Mouse (Mus musculus): ENCODE results near the gene Msh6. TPM values are rescaled to one million over a fixed set of nuclear protein-coding genes. Genes with fewer than 3 reads are reported as not detected.

The Msh6 gene
- polyA plus RNA-seq, 1 experiment from 2014 or later: 9.2 TPM

DNA sequence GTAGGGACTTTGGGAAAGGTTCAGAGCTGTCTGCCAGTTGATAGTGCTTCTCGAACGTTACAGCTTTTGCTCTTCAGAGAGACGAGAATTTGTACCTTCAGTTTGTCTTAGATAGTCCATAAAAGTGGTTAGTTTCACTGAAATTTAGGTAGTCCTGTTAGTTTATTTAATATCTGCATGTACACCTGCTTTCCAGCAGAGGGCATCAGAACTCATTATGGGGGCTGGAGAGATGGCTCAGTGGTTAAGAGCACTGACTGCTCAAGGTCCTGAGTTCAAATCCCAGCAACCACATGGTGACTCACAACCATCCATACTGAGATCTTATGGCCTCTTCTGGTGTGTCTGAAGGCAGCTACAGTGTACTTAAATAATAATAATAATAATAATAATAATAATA is 7.2 kb downstream of the Msh6 start:
- Histone ChIP-seq H3K4me1 (replicated peaks; ENCODE audit: control insufficient read depth, insufficient read depth, low read length) (no peaks in the 10 kb centered on the region), H3K9me3 (ENCODE audit: control insufficient read depth) (no peaks in the 10 kb centered on the region), H3K27ac (ENCODE audit: low read depth, low read length) (no peak overlapping the region), H3K9ac (ENCODE audit: low read depth, low read length) (no peak overlapping the region), H3K36me3 (ENCODE audit: control insufficient read depth, insufficient read depth) (peaks cover 20% of the 10 kb centered on the region; the same call in 1 of the 2 replicates), H3K27me3 (replicated peaks; ENCODE audit: control insufficient read depth, insufficient read depth, low read length) (no peaks in the 10 kb centered on the region), H3K4me3 (ENCODE audit: low read depth, low read length) (no peak overlapping the region), H3K4me2 (replicated peaks; ENCODE audit: low read depth) (no peak overlapping the region)
- no peak for ATAC-seq
- 75% methylated on average over 3 of the region's 3 CpGs for WGBS
- peak; percentile 57 for TF ChIP-seq CTCF (IDR thresholded peaks at IDR 0.05; ENCODE audit: low read depth)

DNA sequence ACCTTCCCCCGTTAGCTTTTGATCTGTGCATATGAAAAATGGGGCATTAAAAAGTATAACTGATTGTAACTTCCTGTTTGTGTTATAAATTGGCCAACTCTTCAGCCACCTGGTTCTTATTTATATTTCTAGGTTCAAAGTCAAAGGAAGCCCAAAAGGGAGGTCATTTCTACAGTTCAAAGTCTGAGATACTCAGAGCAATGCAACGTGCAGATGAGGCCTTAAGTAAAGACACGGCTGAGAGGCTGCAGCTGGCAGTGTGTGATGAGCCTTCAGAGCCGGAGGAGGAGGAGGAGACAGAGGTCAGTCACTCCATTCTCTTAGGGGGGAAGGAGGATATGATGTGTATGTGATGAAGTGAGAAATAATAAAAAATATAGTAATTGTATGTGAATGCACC is 8.5 kb downstream of the Msh6 start:
- ATAC-seq: peak; percentile 82
- Histone ChIP-seq H3K9ac (ENCODE audit: low read depth, low read length) (no peak overlapping the region), H3K27me3 (replicated peaks; ENCODE audit: control insufficient read depth, insufficient read depth, low read length) (no peaks in the 10 kb centered on the region), H3K27ac (ENCODE audit: low read depth, low read length) (no peak overlapping the region), H3K4me2 (replicated peaks; ENCODE audit: low read depth) (no peak overlapping the region), H3K9me3 (ENCODE audit: control insufficient read depth) (no peaks in the 10 kb centered on the region), H3K4me1 (replicated peaks; ENCODE audit: control insufficient read depth, insufficient read depth, low read length) (no peaks in the 10 kb centered on the region), H3K4me3 (ENCODE audit: low read depth, low read length) (no peak overlapping the region), H3K36me3 (ENCODE audit: control insufficient read depth, insufficient read depth) (peaks cover 30% of the 10 kb centered on the region)
- WGBS: 15% methylated on average over 4 of the region's 4 CpGs
- no peak for TF ChIP-seq CTCF (IDR thresholded peaks at IDR 0.05; ENCODE audit: low read depth)

DNA sequence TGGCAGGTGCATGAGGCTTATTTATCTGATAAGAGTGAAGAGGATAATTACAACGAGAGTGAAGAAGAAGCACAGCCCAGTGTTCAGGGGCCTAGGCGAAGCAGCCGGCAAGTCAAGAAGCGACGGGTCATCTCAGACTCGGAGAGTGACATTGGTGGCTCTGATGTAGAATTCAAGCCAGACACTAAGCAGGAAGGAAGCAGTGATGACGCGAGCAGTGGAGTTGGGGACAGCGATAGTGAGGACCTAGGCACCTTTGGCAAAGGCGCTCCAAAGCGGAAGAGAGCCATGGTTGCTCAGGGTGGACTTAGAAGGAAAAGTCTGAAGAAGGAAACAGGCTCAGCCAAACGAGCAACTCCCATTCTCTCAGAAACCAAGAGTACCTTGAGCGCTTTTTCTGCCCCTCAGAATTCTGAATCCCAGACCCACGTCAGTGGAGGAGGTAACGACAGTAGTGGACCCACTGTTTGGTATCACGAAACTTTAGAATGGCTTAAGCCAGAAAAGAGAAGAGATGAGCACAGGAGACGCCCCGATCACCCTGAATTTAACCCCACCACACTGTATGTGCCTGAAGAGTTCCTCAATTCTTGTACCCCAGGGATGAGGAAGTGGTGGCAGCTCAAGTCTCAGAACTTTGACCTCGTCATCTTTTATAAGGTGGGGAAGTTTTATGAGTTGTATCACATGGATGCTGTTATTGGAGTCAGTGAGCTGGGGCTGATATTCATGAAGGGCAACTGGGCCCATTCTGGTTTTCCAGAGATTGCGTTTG is 9.8 kb downstream of the Msh6 start:
- Histone ChIP-seq H3K9me3 (ENCODE audit: control insufficient read depth) (no peaks in the 10 kb centered on the region), H3K27ac (ENCODE audit: low read depth, low read length) (0 out of 2 replicates have a peak overlapping the region, but pooled peaks have one; percentile 28), H3K4me3 (ENCODE audit: low read depth, low read length) (no peak overlapping the region), H3K36me3 (ENCODE audit: control insufficient read depth, insufficient read depth) (peaks cover 32% of the 10 kb centered on the region), H3K27me3 (replicated peaks; ENCODE audit: control insufficient read depth, insufficient read depth, low read length) (no peaks in the 10 kb centered on the region), H3K4me1 (replicated peaks; ENCODE audit: control insufficient read depth, insufficient read depth, low read length) (no peaks in the 10 kb centered on the region), H3K9ac (ENCODE audit: low read depth, low read length) (no peak overlapping the region), H3K4me2 (replicated peaks; ENCODE audit: low read depth) (no peak overlapping the region)
- ATAC-seq: 0 out of 2 replicates have a peak, but pooled peaks have one; percentile 23
- 81% methylated on average over 20 of the region's 20 CpGs for WGBS
- no peak for TF ChIP-seq CTCF (IDR thresholded peaks at IDR 0.05; ENCODE audit: low read depth)

DNA sequence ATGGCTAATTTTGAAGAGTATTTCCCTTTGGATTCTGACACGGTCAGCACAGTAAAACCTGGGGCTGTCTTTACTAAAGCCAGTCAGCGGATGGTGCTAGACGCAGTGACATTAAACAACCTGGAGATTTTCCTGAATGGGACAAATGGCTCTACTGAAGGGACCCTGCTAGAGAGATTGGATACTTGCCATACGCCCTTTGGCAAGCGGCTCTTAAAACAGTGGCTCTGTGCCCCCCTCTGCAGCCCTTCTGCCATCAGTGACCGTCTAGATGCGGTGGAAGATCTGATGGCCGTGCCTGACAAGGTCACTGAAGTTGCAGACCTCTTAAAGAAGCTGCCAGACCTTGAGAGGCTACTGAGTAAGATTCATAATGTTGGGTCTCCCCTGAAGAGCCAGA is 11.1 kb downstream of the Msh6 start:
- Histone ChIP-seq H3K27ac (ENCODE audit: low read depth, low read length) (no peak overlapping the region), H3K4me1 (replicated peaks; ENCODE audit: control insufficient read depth, insufficient read depth, low read length) (no peaks in the 10 kb centered on the region), H3K9ac (ENCODE audit: low read depth, low read length) (no peak overlapping the region), H3K27me3 (replicated peaks; ENCODE audit: control insufficient read depth, insufficient read depth, low read length) (no peaks in the 10 kb centered on the region), H3K4me2 (replicated peaks; ENCODE audit: low read depth) (no peak overlapping the region), H3K9me3 (ENCODE audit: control insufficient read depth) (no peaks in the 10 kb centered on the region), H3K4me3 (ENCODE audit: low read depth, low read length) (no peak overlapping the region), H3K36me3 (ENCODE audit: control insufficient read depth, insufficient read depth) (peaks cover 44% of the 10 kb centered on the region)
- 88% methylated on average over 8 of the region's 8 CpGs for WGBS
- ATAC-seq: no peak
- no peak for TF ChIP-seq CTCF (IDR thresholded peaks at IDR 0.05; ENCODE audit: low read depth)

DNA sequence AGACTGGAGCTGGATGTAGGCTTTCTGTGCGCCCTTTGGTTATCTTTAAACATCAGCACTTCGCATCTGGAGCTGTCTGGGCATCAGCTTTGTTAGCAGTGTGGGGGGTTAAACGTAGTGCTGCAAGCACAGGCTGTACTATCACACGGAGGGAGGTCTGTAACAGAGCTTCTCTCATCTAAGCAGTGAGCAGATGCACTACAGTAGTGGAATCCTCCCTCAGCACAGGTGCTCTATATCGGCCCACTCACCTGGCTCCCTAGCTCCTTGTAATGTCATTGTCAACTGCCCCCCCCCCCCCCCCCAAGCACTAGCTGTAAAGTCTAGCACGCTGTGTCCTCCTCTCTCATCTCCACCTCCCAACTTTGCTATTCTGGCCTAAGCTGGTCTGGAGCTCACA is 12.6 kb downstream of the Msh6 start:
- Histone ChIP-seq H3K36me3 (ENCODE audit: control insufficient read depth, insufficient read depth) (peaks cover 60% of the 10 kb centered on the region), H3K4me3 (ENCODE audit: low read depth, low read length) (no peak overlapping the region), H3K4me1 (replicated peaks; ENCODE audit: control insufficient read depth, insufficient read depth, low read length) (no peaks in the 10 kb centered on the region), H3K9me3 (ENCODE audit: control insufficient read depth) (no peaks in the 10 kb centered on the region), H3K27me3 (replicated peaks; ENCODE audit: control insufficient read depth, insufficient read depth, low read length) (no peaks in the 10 kb centered on the region), H3K27ac (ENCODE audit: low read depth, low read length) (no peak overlapping the region; the same call in 1 of the 2 replicates), H3K9ac (ENCODE audit: low read depth, low read length) (no peak overlapping the region), H3K4me2 (replicated peaks; ENCODE audit: low read depth) (no peak overlapping the region)
- 66% methylated on average over 6 of the region's 6 CpGs for WGBS
- no peak for TF ChIP-seq CTCF (IDR thresholded peaks at IDR 0.05; ENCODE audit: low read depth)
- no peak for ATAC-seq

DNA sequence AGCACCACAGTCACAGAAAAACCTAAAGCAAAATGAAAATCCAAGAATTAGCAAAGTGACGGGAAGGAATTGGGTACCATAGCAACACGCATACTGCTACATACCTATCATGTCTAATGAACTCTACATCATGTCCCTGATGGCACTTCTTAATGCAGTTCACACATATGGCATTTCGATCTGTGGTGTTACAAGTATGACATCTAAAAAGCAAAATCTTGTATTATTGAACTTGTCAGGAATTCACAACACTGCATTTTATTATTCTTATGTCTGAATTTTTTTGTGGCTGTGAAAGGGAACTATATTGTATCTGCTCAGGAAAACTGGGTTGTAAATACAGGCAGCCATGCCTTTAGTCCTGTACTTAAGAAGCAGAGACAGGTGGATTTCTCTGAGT is 17.3 kb downstream of the Msh6 start:
- ATAC-seq: no peak
- 89% methylated on average over 3 of the region's 3 CpGs for WGBS
- no peak overlapping the region for H3K4me3 ChIP-seq (ENCODE audit: low read depth, low read length)
- no peak overlapping the region for H3K9ac ChIP-seq (ENCODE audit: low read depth, low read length)
- no peaks in the 10 kb centered on the region for H3K4me1 ChIP-seq (replicated peaks; ENCODE audit: control insufficient read depth, insufficient read depth, low read length)
- no peak overlapping the region; the same call in 1 of the 2 replicates for H3K27ac ChIP-seq (ENCODE audit: low read depth, low read length)
- H3K27me3 ChIP-seq (replicated peaks; ENCODE audit: control insufficient read depth, insufficient read depth, low read length): no peaks in the 10 kb centered on the region
- TF ChIP-seq CTCF (IDR thresholded peaks at IDR 0.05; ENCODE audit: low read depth): no peak
- no peak overlapping the region for H3K4me2 ChIP-seq (replicated peaks; ENCODE audit: low read depth)
- no peaks in the 10 kb centered on the region for H3K9me3 ChIP-seq (ENCODE audit: control insufficient read depth)
- peaks cover 75% of the 10 kb centered on the region for H3K36me3 ChIP-seq (ENCODE audit: control insufficient read depth, insufficient read depth)

All from intestine, postnatal 0 days (tissue).